Mouse (Mus musculus): Measurements from ENCODE around the gene Clstn3.
"Not testable (repeated sequence)": the region's sequence is repeated elsewhere in the genome, so short reads cannot be mapped to it uniquely, and the experiment has no call there.

Clstn3 gene

DNA sequence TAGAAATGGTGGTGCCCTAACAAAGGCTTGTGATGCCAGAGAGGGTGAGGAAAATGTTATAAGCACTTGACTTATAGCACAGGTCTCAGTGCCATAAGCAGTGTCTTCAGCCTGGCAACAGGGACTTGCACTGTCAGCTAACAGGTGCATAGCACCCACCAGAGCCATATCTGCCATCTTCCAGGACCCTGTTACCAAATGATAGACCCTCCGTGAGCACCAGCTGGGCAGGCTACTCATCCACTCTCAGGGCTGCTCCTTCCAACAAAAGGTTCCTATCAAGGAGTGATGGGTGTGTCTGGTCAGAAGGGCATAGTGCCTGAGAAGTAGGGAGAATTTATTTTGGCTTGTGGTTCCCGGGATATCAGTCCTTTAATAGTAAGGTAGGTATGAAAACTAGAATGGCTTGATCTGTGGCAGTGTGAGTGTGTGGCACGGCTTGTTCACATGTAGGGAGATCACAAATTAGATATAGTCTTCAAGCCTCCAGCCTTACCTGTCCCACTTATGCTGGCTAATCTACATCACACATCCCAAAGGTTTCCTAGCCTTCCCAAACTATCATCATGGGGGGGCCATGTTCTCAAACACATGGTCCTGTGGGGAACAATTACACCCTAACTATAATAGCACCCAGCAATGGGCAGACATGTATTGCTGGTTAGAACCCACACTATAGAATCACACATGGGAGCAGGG is 14.4 kb upstream of the Clstn3 start:
- DNase-seq: no peak

DNA sequence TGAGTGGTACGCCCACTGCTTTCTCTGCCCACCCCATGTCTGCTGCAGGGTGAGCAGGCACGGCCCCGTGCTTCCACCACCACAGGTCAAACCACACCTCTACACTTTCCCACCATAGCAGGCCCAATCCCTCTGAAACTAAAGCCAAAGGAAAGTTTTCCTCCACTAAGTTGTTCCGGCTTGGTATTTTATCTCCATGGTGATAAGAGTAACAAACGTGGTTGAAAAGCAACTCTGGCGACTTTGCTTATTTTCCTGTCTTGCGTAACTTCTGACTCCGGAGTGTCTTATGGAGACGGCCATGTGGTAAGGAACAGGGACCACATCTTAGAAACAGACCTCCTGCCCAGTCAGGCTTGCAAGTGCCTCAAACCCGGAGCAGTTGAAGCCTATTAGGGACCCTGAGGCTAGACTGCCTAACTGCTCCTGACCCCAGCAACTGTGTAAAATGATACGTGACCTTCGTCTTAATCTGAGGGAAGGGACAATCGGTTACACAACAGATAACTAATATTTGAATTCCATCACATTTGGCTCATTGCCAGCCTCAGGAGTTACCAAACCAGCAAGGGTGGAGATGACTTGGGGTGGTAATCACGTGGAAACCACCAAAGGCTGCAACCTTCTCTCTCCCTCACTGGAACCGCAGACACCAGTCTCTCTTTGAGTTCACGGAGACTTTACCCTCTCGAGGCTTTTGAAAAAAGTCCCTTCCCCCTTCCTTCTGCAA is 13.5 kb upstream of the Clstn3 start:
- DNase-seq: no peak

DNA sequence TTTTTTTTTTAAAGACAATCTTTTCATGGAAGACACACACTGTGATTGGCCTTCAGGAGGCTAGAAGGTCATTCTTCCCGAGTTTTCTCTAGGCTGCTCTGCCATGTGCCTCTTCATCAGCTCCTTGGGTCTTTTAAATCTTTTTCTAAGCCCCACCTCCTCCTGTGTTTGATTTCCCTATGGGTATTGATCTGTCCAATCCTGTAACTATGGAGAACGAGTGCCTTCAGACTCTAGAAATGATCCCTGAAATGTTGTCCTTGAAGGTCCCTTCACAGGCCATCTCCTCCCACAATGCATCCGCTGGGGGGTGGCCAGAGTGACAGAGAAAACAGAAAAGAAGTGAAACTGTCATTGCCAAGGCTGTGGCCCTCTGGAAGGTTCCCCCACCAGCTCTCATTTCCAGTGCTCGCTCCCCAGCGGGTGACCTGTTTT is 12.6 kb upstream of the Clstn3 start:
- DNase-seq: no peak

DNA sequence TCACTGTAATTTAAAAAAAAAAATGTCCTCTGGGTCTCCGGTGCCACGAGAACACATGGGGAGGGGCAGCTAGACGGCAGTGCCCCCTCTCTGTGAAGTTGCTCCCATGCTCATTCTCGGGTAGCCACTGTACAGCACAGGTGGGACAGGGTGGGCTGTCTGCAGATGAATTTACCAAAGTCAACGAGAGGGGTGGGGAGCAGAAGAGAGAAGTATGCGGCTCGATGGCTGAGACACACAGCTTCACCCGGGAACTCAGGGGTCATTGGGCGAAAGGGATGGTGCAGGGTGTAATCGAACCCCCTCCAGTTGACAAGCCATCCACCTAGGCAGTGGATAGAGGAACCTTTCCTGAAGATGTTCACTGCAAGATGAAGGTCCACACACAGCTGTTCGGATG is 12.2 kb upstream of the Clstn3 start:
- no peak for DNase-seq

DNA sequence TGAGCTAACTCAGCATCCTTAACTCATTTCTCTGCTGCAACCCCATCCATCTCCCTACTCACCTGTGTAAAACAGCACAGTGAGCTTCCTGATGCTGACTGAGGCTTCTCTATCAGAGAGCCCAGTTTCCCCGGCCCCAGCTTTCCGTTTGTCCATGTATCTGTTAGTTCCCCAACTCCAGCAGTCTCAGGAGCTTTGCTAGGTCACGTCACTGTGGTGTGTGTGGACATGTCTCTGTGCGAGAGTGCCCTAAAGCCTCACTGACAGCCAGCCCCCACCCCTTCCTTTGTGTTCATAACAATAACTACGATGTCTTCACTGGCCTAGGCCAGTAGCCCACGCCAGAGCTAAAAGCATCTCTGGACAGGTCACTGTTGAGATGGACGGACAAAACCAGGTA is 11.6 kb upstream of the Clstn3 start:
- DNase-seq: no peak

DNA sequence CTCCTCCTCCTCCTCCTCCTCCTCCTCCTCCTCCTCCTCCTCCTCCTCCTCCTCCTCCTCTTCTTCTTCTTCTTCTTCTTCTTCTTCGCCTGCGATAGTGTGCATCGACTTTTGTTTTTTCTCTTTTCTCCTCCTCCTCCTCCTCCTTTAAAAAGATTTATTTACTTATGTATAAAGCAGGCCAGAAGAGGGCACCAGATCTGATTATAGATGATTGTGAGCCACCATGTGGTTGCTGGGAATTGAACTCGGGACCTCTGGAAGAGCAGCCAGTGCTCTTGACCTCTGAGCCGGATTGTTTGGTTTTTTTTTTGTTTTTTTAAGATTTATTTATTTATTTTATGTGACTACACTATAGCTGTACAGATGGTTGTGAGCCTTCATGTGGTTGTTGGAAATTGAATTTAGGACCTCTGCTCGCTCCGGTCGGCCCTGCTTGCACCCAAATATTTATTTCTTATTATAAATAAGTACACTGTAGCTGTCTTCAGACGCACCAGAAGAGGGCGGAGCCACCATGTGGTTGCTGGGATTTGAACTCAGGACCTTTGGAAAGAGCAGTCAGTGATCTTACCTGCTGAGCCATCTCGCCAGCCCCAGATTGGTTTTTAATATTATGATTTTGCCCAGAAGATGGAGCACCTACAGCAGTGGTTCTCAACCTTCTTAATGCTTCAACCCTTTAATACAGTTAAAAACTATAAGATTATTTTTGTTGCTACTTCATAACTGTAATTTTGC is 10.9 kb upstream of the Clstn3 start:
- not testable (repeated sequence) for DNase-seq

DNA sequence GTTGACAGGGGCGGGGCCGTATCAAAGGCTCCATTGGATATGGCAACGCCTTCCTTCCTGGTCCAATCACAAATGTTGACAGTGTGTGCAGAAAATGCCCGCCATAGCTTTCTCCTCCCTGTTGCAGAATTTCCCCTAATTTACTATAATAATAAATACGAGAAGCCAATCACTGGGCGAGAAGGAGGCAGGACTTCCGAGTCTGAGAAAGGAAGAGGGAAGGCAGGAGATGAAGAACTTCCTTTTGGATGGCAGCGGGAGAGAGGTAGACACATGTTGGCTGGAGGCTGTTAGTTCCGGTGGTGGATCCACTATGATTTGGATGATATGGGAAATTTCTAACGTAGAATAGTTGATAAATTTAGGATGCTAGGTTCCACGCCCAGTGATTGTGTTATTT is 10.0 kb upstream of the Clstn3 start:
- no peak for DNase-seq

DNA sequence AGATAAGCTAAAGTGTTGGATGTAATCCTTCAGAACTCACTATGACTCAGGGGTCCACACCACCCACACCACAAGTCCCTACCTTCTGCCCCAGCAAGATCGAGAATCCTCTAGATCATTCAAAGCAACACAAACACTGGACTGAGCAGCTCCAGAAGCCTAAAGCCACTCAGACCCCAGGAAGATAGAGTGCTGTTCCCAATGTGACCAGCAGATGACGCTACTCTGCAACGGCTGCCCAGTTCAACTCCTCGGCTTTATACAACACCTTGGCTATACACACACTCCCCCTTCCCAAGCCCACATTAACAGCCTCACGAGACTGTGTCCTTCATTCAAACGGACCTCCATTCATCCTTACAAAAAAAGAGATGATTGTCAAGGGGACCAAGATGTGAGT is 8.2 kb upstream of the Clstn3 start:
- DNase-seq: peak; percentile 49

DNA sequence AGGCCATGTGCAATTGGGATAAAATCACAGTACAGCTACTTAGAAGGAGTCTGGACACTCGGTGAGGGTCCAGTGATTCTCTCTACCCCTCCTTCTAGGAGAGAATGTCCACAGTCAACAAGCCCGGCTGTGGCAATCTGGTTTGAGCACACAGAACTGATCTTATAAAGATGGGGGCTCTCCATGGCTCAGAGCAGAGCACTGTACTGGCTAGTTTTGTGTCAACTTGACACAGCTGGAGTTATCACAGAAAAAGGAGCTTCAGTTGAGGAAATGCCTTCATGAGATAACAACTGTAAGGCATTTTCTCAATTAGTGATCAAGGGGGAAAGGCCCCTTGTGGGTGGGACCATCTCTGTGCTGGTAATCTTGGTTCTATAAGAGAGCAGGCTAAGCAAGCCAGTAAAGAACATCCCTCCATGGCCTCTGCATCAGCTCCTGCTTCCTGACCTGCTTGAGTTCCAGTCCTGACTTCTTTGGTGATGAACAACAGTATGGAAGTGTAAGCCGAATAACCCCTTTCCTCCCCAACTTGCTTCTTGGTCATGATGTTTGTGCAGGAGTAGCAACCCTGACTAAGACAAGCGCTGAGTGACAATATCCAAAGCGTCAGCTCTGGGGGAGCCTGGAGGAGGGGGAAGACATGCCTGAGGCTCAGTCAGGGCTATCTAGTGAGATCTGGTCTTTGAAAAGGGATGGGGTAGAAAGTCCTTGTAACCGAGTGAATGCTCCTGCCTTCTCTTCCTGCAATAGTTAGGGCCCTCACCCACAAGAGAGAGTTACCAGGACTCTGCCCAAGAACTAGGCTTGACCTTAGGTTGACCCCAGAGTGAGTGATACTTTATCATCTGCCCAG is 7.4 kb upstream of the Clstn3 start:
- DNase-seq: peak; percentile 0

DNA sequence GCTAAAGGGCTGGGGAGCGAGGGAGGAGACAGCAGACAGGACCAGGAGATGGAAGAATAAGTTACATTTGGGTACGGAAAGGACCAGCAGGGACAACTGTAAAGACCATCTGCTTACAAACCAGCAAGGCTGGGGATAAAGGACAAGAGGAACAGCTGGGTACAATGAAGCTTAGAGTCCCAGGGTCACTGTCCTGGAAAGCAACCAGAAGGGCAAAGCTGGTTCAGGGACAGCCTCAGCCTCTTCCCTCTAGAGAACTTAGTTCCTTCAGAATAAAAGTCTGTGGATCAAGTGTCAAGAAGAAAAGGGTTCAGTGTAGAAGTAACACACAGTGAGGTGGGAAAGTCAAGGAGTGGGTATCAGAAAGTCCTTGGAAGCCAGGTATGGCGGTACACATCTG is 6.5 kb upstream of the Clstn3 start:
- DNase-seq: no peak

DNA sequence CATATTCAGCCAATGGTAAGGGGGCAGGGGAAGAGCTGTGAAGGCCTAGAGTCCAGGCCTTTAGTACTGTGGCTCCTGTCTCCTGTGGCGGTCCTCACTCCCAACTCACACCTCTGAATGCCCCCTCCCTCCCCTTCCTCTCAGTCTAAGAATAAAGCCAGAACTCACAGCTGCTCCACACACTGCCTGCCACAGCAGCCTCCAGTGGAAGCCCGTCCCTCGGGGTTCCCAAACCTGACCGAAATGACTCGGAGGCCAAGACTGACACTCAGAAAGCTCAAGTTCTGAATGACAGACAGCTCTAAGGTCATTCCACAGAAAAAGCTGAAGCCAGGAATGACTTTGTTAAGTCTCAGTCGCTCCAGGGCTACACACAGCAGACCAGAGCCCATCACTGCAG is 1.1 kb upstream of the Clstn3 start:
- peak; percentile 62 for DNase-seq

DNA sequence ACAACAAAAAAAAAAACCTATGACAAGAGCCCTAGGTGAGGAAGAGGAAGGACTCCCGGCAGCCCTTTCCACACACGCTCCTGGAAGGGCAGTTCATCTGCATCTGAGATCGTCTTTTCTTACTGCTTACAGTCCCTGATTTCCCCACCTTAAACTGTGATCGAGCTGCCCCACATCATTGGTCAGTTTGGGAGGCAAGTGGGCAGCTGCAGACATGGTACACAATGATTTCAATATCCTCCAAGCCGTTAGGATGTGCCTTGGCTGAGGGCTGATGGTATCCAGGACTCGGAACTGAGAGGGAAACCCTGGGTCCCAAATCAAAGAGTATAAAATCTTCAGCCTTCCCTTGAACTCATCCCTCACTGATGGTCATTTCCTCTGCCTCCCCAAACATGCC is 705 bp upstream of the Clstn3 start:
- peak; percentile 42 for DNase-seq

DNA sequence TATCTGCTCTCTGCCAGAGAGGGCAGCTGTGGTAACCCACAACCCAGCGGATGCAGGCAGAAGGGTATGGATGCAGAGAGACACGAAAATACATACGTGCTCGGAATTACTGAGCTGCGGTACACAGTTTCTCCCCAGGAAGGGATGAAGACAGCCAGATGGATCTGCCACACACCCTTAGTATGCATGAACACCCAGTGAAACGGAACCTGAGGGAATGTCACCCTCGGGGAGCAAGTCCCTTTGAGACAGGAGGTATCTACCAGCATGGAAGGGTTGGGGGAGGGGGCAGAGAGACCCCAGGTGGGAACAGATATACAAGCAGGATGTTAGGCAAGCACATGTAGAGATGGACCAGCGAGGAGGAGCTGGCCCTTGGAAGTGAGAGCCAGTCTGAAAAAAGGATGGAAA is 708 bp downstream of the Clstn3 start:
- peak; percentile 78 for DNase-seq

DNA sequence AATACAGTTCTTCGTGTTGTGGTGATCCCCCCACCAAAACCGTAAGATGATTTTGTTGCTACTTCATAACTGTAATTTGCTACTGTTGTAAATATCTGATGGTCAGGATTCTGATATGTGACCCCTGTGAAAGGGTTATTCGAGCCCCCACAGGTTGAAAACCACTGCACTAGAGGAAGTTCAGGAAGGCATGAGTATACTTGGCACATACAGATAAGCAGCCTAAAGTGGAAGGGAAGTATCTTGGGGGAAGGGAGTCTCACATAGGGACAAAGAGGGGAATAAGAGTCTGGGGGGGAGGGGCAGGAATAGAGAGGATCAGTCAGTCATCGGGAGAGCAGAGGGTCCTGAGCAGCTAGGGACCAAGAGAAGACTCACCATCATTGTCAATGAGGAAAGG is 5.2 kb downstream of the Clstn3 start:
- no peak for DNase-seq

DNA sequence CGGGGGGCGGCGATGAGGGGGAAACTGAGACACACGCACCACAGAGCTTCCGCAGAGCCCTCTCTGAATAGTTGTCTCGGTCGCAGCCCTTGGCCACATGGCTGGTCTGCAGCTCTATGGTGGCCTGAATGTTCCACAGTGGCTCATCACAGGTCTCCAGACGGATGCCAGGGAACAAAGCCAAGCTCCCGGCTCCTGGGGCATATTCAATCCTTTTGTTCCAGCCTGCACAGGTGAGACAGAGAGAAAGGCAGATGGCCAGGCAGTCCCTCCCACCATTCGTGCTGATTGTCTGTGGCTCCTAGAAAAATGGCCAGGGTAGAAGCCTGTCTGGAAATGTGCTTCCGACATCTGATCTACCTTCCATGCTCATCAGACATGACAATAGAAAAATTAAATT is 6.1 kb downstream of the Clstn3 start:
- DNase-seq: peak; percentile 99

DNA sequence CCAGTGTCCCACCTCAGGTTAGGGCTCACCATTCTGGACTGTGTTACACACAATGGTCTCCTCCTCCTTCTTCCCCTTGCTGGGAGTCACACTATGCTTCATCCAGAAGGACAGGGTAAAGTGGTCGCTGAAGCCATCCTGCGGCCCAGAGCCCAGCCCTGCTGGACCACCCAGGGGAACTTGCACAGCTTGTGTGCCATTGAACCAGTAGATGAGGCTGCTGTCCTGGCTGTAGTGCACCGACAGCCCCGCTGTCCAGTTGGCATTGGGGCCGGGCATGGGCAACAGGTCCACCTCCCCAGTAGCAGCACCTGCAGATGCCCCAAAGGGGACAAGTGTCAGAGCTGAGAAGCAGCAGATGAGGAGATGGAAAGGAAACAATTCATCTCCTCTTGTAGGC is 6.8 kb downstream of the Clstn3 start:
- DNase-seq: peak; percentile 71

DNA sequence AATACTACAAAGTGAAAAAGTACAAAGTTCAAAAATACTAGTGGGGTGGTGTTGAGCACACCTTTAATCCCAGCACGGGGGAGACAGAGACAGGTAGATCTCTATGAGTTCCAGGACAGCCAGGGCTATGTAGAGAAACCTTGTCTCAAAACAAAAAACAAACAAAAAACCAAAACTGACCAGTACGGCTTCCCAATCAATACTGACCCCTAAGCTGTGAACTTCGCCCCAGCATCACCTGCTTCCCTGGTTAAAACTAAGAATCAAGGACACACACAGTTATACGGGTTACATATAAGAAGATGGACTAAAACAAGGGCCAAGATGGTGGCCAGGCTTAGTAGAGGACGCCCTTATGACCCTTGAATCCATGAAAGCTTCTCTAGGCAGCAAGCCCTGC is 8.4 kb downstream of the Clstn3 start:
- DNase-seq: no peak

DNA sequence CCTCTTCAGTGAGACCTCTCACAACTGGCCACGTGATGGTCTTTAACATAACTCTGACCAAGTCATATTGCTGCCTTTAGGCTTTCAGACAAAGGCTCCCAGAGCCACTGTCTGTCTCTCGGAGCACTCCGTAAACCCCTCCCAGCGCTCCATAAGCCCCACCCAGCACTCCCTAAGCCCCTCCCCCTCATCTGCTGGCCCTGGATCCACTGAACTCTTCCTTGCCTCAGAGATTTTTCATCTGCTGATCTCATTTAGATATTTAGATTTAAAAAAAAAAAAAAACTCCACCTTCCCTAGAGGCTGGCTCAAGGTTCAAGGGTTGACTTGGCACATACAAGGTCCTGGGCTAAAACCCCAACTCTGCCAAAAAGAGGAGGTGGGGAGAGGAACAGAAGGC is 10.8 kb downstream of the Clstn3 start:
- DNase-seq: no peak

DNA sequence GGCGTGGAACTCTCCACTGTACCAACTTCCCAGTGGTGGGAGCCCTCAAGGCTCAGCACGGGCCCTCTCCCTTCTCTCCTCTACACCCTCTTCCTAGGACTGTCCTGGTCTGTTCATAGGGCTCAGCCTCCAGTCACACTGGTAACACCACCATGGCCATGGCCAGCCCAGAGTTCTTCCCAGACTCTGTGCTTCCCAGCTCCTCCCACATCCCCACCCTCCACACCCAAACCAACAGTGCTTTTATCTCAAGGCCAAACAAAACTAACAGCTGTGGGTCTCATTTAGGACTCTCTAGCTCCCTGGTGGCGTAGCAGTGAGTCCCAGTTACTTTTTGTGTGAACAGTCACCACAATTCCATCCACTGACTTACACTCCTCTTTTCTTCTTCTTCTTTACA is 12.6 kb downstream of the Clstn3 start:
- DNase-seq: no peak

DNA sequence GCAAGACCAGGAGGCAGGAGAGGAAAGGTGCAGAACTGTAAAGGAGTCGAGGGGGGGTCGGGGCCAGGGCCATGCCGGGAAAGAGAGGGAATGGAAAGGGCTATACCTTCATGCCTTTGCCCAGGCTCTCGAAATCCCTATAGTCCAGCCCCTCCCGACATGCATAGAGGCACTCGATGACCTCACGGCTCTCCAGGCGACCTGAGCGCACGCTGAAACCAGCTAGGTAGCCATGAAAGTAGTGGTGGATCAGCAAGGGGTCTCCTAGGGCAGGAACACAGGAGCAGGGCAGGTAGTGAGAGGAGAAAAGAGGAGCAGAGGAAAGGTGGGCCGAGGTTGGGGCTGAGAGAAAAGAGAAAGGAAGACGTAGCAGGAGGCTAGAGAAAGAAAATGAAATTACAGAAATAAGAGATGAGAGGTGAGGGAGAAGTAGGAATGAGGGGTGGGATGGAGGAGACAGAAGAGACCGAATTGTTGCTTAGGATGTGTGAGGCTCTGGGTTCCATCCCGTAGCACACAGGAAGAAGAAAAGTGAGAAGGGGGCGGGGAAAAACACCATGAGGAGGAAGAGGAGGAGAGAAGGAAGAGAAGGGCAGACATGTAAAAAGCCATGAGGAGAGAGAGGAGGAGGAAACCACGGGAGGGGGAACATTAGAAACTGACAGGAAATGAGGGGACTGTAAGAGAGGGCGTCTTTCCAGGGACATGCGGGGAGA is 14.8 kb downstream of the Clstn3 start:
- DNase-seq: no peak

DNA sequence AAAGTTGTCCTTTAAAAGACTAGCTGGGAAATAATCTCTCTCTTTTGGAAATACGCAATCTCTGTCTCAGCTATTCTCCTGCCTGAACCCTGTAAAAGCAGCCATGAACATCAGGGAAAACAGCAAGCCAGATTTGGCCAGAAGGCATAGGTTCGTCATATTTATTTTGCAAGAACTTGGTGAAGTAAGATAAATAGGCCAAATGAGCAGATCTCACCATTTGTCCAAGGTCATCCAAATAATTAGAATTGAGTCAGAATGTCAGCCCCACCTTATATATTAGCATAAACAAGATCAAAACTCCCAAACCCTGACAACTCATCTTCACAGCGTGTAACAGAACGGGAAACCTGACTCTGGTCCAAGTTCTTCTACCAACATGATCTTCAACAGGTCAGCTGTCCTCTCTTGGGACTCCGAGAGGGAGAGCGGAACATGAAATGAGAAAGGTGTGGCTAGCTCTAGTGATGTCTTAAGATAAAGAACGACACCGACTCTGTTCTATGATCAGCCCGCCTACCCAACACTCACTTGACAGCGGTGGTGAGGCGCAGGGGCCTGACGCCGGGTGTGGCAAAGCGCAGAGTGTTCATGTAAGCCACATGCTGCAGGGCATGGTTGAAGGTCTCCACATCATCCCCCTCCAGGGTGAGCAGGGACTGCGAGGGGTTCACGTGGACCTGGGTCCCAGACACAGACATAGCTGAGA is 15.5 kb downstream of the Clstn3 start:
- DNase-seq: no peak
